ENCODE assay signal across 8 mouse cellular contexts in genomic region chr16:33891561-33892281, GRCm38 (mm10).
DNase-seq lines count a peak whose midpoint lies in the region; ATAC-seq and TF ChIP-seq lines count a peak whose summit lies in the region.

No protein-coding gene starts in this region.

- H3K36me3 ChIP-seq in midbrain, embryonic 14.5 days (ENCODE audit: control insufficient read depth, insufficient read depth, low read length), result no peaks in the 10 kb centered on the region
- H3K36me3 ChIP-seq in midbrain, embryonic 11.5 days (ENCODE audit: control insufficient read depth, insufficient read depth, low read length), result no peaks in the 10 kb centered on the region
- H3K36me3 ChIP-seq in intestine, embryonic 16.5 days (ENCODE audit: control insufficient read depth, insufficient read depth, low read length), result no peaks in the 10 kb centered on the region
- H3K36me3 ChIP-seq in limb, embryonic 10.5 days, result peaks cover 13% of the 10 kb centered on the region
- H3K36me3 ChIP-seq in myocyte (ENCODE audit: control insufficient read depth, insufficient read depth), result no peaks in the 10 kb centered on the region

- H3K9ac ChIP-seq in midbrain, embryonic 14.5 days (replicated peaks; ENCODE audit: low read length), result no peak overlapping the region
- no peak overlapping the region for H3K9ac ChIP-seq in midbrain, embryonic 11.5 days (ENCODE audit: low read length)
- no peak overlapping the region for H3K9ac ChIP-seq in intestine, embryonic 16.5 days (ENCODE audit: low read depth, low read length)

- no peak overlapping the region for H3K4me3 ChIP-seq in midbrain, embryonic 14.5 days (replicated peaks; ENCODE audit: low read depth, low read length)
- H3K4me3 ChIP-seq in midbrain, embryonic 11.5 days (ENCODE audit: low read depth, low read length), result no peak overlapping the region
- H3K4me3 ChIP-seq in intestine, embryonic 16.5 days (ENCODE audit: low read length), result peak overlapping the region; percentile 17; the same call in 1 of the 2 replicates
- H3K4me3 ChIP-seq in limb, embryonic 10.5 days, result no peak overlapping the region
- H3K4me3 ChIP-seq in myocyte, result no peak overlapping the region

- intact Hi-C loops in gastrocnemius, postnatal 36 days (cut with DNase I), result loop anchor here (1.0 kb wide), 1 partner anchor 50 kb away; no protein-coding TSS in a partner anchor

- H3K27ac ChIP-seq in midbrain, embryonic 14.5 days (replicated peaks; ENCODE audit: low read depth, low read length), result no peak overlapping the region
- no peak overlapping the region for H3K27ac ChIP-seq in midbrain, embryonic 11.5 days (ENCODE audit: low read depth, low read length)
- H3K27ac ChIP-seq in intestine, embryonic 16.5 days (ENCODE audit: low read length), result peak overlapping the region; percentile 68
- peak overlapping the region; percentile 26; the same call in 1 of the 2 replicates for H3K27ac ChIP-seq in limb, embryonic 10.5 days

- 53% methylated on average over 14 of the region's 14 CpGs for WGBS in midbrain, embryonic 14.5 days
- WGBS in midbrain, embryonic 11.5 days, result 66% methylated on average over 14 of the region's 14 CpGs
- 22% methylated on average over 14 of the region's 14 CpGs for WGBS in intestine, embryonic 16.5 days
- 70% methylated on average over 14 of the region's 14 CpGs for WGBS in limb, embryonic 10.5 days

- H3K4me2 ChIP-seq in midbrain, embryonic 14.5 days (ENCODE audit: low read length), result no peak overlapping the region
- H3K4me2 ChIP-seq in midbrain, embryonic 11.5 days, result no peak overlapping the region
- H3K4me2 ChIP-seq in intestine, embryonic 16.5 days (ENCODE audit: low read depth, low read length), result peak overlapping the region; percentile 26
- peak overlapping the region; percentile 71 for H3K4me2 ChIP-seq in myocyte (ENCODE audit: low read depth)

- no peak for ATAC-seq in midbrain, embryonic 14.5 days (ENCODE audit: low FRiP score, low TSS enrichment)
- no peak for ATAC-seq in midbrain, embryonic 11.5 days (ENCODE audit: low FRiP score)
- ATAC-seq in intestine, embryonic 16.5 days, result peak; percentile 41

- H3ac ChIP-seq in myocyte (ENCODE audit: control insufficient read depth, insufficient read length), result no peak overlapping the region

- H3K4me1 ChIP-seq in midbrain, embryonic 14.5 days (ENCODE audit: control insufficient read depth, insufficient read depth, low read length), result no peaks in the 10 kb centered on the region
- H3K4me1 ChIP-seq in midbrain, embryonic 11.5 days (ENCODE audit: control insufficient read depth, insufficient read depth, low read length), result no peaks in the 10 kb centered on the region
- peaks cover 31% of the 10 kb centered on the region for H3K4me1 ChIP-seq in intestine, embryonic 16.5 days (ENCODE audit: control insufficient read depth, insufficient read depth, low read length)
- peaks cover 37% of the 10 kb centered on the region for H3K4me1 ChIP-seq in limb, embryonic 10.5 days

- peaks cover 6% of the 10 kb centered on the region for H3K79me2 ChIP-seq in myocyte (ENCODE audit: control insufficient read depth, insufficient read depth)

- no peaks in the 10 kb centered on the region for H3K9me3 ChIP-seq in midbrain, embryonic 14.5 days (ENCODE audit: control insufficient read depth, low read length)
- no peaks in the 10 kb centered on the region for H3K9me3 ChIP-seq in midbrain, embryonic 11.5 days (ENCODE audit: control insufficient read depth, low read length)
- H3K9me3 ChIP-seq in intestine, embryonic 16.5 days (ENCODE audit: control insufficient read depth, low read length), result no peaks in the 10 kb centered on the region
- no peaks in the 10 kb centered on the region for H3K9me3 ChIP-seq in limb, embryonic 10.5 days (replicated peaks)

- no peak for TF ChIP-seq POLR2A in myocyte (IDR thresholded peaks at IDR 0.05; ENCODE audit: insufficient read length, low read depth)

- H3K27me3 ChIP-seq in midbrain, embryonic 14.5 days (ENCODE audit: control insufficient read depth, insufficient read depth, low read length), result no peaks in the 10 kb centered on the region
- no peaks in the 10 kb centered on the region for H3K27me3 ChIP-seq in midbrain, embryonic 11.5 days (ENCODE audit: control insufficient read depth, insufficient read depth, low read length)
- H3K27me3 ChIP-seq in intestine, embryonic 16.5 days (replicated peaks; ENCODE audit: control insufficient read depth, insufficient read depth, low read length), result no peaks in the 10 kb centered on the region
- H3K27me3 ChIP-seq in limb, embryonic 10.5 days (ENCODE audit: low read depth, poor library complexity, severe bottlenecking), result no peaks in the 10 kb centered on the region
- no peaks in the 10 kb centered on the region for H3K27me3 ChIP-seq in myocyte (ENCODE audit: control insufficient read depth, insufficient read depth, insufficient read length)

- peak; percentile 79 for DNase-seq in midbrain, embryonic 14.5 days
- no peak for DNase-seq in midbrain, embryonic 11.5 days (ENCODE audit: low spot score, missing footprints)
- peak; percentile 92 for DNase-seq in cerebellum, postnatal 10 days
- peak; percentile 86 to 87 for DNase-seq in gastrocnemius, postnatal 36 days
- DNase-seq in limb, embryonic 10.5 days (ENCODE audit: low spot score), result peak; percentile 63
- peak; percentile 67 for DNase-seq in testis, postnatal 14 days (ENCODE audit: low spot score)

TF ChIP-seq in myocyte, 11 proteins besides CTCF, POLR2A, EP300 and RAD21:
- TF ChIP-seq SRF (IDR thresholded peaks at IDR 0.05; ENCODE audit: control insufficient read depth, insufficient read length, low read depth), result no peak
- TF ChIP-seq MYOG (IDR thresholded peaks at IDR 0.05; ENCODE audit: control insufficient read depth in 1 of 3, insufficient read depth in 1 of 3, insufficient read length in 2 of 3, low read depth in 2 of 3), result peak in 1 of 3 experiments; percentile 44
- TF ChIP-seq CEBPB (IDR thresholded peaks at IDR 0.05; ENCODE audit: insufficient read depth, poor library complexity, severe bottlenecking), result peak; percentile 73
- peak; percentile 21 to 47 (median 30) for TF ChIP-seq MYOD1 (IDR thresholded peaks at IDR 0.05; ENCODE audit: control insufficient read depth in 1 of 3, insufficient read length in 2 of 3, low read depth in 2 of 3)

Comparison
In these comparisons a context has a peak if more than half of its experiments do, and no peak if none do; other contexts are left out.
1. H3K27ac ChIP-seq: peak in intestine, embryonic 16.5 days (single experiment) and limb, embryonic 10.5 days (single experiment); none in midbrain, embryonic 14.5 days (single experiment) and midbrain, embryonic 11.5 days (single experiment).
2. H3K4me2 ChIP-seq: peak in intestine, embryonic 16.5 days (single experiment) and myocyte (single experiment); none in midbrain, embryonic 14.5 days (single experiment) and midbrain, embryonic 11.5 days (single experiment).